Mouse (Mus musculus): ENCODE measurements around the gene Disp1. TPM values are rescaled to one million over a fixed set of nuclear protein-coding genes. Genes with fewer than 3 reads are reported as not detected.

The Disp1 gene
- polyA plus RNA-seq, 1 experiment from 2014 or later = 11.3 TPM

DNA sequence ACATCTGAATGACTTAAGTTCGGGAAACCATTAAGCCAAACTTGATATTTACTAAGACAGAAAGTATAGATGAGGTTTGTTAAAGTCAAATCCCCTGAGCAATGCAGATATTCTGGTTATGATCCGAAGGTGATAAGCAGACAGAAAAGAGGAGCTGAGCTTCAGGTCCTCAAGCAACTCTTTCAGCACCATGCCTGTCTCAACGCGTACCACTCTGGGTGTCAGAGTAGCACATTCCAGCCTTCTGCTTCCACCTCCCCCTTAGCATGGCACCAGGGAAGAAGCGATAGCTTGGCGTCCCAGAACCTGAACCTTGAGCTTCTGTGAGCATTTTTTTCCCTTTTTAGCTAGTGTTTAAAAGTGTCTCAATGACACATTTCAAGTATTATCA is 57.1 kb downstream of the Disp1 start:
- DNase-seq (ENCODE audit: low spot score) = no peak

DNA sequence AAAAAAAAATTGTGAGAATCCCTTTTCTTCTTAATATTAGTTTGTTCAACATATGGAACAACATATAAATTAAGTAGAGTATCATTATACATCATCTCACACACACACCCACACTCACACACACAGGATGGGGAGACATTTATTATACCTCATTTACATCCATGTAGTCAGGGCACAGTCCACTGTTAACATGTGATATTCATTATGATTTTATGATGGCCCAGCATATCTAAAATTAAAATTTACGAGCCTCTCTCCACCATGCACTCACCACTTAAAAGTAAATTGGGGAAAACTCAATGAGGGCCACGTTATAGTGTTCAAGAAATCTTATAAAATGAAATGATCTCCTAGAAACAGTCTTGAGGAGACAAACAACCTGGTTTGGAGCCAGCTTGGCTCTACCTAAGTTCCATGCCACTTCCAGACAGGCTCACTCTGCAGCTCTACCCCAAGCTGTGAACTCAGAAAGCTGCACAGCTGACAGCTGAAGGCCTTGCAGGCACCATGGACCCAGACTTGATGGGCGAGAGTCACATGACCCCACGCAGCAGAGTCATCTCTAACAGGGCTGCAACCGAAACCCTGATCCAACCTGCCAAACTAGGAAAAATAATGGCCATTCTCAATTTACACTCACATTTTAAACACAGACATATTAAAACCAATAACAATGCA is 57.7 kb downstream of the Disp1 start:
- DNase-seq (ENCODE audit: low spot score) = no peak

DNA sequence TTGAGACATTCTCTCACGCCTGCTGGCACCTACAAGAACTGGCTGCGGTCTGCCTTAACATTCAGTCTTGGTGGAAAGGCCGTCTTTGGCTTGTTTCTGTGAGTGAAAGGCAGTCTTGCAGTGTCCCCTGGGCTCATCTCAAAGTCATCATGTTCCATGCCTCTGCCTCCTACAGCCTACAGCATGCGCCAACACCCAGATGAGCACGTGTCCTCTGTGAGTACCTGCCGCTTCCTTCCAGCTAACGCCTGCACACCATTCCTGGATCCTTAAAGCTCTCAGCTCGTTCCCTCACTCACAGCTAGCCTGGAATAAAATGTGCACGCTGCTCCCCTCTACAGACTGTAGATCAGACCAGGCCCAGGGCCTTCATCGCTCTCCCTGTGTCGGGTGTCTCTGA is 60.3 kb downstream of the Disp1 start:
- no peak for DNase-seq (ENCODE audit: low spot score)

DNA sequence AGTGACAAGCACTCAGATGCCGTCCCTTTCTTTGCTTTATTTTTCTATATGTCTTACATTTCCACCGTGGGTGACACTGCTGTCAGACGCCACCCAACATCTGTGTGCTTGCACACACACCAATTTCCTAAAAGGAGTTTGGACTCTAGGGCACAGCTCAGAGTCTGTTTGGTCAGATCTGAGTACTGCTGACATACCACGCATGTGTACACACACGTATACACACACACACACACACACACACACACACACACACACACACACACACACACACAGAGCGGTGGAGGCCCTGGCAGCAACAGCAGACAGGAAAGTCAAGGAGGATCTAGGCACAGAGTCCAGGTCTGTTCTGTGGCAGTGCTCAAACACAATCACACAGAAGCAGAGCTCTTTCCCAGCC is 61.1 kb downstream of the Disp1 start:
- no peak for DNase-seq (ENCODE audit: low spot score)

DNA sequence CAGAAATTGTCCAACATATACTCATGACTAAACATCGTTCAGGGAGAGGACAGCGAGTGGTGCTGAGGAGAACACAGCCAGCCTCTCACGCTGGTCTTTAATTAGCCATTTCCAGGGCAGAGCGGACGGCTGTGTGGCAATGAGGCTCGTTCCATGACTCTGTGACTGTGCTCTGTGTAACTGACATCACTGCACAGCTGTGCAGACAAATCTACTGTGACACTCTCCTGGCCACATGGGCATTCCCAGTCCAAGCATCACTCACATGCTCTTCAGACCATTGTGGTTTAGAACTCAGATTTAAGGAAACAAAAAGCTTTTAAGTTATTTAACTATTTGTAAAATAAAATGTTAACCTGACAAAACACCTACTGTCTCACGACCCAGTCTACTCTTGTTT is 62.1 kb downstream of the Disp1 start:
- DNase-seq (ENCODE audit: low spot score) = no peak

DNA sequence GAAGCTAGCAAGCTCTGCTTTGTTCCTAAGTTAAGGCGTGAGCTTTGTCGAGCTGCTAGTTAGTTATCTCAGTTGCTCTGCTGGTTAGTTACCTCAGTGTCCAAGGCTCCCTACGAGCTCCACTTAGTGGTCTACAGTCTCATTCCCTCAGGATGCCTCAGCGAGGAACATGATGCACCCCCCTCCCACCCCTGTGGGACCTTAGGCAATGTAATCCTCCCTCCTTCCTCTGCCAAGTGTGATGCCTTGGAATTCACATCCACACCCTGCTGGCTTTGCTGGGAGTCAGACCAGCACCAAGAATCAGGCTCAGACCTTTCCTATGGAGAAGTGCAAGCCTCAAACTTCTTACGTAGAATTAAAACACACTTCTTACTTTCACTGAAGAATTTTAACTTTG is 65.7 kb downstream of the Disp1 start:
- no peak for DNase-seq (ENCODE audit: low spot score)

DNA sequence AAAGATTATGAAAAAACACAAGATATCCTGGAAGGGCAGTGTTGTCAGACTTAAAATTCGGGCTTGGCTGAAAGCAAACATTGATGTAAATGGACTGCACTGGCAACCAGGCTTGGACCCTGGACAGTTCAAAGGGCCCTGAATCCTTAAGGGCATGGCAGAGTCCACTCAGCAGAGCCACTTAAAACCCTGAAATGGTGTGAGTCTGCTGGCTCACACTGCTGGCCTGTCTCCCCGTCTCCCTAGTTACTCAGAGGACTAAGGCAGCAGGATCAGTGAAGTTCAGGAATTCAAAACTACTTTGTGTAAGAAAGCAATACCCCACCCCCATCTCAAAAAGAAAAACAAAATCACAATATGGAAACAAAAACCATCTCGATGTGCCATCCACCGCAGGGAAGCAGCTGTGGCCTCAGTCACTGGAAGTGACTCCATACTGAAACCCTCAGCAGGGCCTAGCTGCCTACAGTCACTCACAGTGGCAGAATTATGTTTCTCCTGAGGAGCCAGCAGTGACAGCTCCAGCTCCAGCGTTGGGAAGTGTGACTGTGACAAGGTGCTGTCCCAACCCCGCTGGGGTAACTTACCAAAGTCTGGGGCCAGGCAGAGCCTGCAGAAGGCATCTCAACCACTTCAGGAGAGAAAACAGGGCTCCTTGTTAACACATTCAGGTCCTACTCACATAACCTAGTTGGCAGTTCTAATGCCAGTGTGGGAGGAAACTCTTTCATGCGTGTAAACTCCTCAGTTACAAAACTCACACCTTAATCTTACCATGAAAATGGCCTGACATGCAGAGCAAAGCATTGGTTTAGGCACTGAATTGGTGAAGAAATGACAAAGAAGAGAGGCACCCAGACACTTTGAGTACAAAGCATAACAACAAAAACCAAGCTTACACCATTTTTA is 66.8 kb downstream of the Disp1 start:
- no peak for DNase-seq (ENCODE audit: low spot score)

DNA sequence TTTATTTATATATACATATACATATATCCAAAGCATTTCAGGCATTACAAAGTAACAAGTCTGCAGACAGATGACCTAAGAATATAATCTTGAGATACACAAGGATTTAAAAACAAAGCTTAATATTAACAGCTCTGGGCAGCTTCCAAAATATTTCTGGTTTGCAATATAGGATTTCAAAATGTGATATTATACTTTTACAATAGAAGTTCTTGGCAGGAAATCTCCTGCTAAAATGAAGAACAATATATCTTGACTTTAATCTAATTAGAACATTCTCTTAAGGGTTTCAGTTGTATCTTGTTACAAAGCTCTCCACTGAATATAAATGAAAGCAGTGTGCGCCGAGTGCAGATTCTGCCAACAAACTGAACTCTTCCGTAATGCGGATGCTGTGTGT is 68.0 kb downstream of the Disp1 start:
- no peak for DNase-seq (ENCODE audit: low spot score)

DNA sequence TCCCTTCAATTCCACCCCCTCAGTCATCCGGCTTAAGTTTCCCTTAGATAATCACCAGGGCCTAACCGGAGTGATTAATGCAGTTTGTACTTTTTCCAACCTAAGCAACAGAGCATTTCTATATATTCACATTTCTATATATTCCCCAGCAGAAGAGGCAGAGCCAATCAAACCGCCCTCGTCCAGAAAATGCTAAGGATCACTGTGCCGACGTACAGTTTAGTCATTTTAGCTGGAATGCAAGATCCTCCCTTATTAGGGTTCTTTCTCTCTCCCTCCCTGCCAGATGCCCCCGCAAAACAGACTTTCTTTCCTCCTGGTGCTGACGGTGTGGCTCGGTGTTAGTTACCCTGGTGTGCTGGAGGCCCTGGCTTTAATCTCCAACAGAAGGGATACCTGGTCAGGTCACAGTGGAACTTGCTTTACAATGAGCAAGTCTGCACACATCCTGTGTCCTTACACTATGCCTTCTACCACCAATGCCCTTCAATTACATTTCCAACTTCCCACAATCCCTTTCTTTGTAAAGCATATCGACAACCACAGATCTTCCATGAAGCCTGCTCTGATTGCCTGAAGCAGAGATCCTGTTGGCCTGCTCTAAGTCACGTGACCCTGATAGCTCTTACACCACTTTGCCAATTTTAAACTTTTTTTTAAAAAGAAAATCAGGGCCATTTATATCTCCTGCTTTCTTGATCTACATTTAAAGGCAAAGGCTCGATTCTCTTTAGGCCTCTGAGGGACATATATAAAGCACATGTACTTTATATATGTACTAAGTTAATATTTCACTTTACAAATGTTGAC is 69.6 kb downstream of the Disp1 start:
- no peak for DNase-seq (ENCODE audit: low spot score)

DNA sequence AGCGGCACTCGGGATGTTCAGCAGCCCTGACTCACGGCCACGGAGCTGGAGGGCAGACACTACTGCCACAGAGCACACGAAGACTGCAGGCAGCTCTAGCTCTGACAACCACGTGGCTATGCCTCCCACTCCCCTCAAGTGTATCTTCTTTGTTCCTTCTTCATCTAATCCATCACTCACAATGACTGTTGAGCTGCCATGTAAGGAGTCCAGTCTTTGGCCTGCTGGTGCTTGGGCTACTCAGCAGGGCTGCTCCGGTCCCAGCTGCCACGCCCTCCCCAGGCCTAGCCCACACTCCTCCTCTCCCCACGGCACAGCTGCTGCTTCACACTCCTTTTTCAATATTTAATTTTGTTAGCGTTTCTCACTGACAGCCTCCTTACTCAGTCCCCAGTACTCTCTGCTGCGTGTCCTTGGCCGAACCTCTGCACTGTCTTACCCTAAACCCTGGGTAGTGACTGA is 70.9 kb downstream of the Disp1 start:
- no peak for DNase-seq (ENCODE audit: low spot score)

DNA sequence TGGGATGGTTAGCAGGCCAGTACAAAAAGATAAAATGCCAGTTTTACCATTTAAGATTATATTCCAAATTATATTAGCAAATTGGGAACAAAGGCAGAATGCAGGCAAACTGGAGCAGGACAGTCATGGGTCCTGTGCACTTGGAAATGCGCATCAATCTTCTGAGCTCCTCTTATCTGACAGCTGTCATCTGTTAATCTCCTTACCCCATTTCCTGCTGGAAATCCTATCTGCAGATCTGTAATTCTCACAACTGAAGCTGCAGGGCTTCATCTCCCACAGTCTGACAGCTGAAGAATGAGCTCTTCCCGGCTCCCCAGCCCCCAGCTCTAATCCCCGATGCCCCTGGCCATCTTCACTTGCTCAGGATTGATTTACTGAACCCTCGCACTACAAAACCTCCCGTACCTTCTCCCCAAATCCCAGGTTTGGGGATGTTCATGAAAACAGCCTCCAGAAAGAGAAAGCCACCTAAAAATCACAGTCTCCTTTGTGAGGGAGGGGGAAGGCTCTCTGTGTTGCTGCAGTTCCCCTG is 71.7 kb downstream of the Disp1 start:
- no peak for DNase-seq (ENCODE audit: low spot score)

DNA sequence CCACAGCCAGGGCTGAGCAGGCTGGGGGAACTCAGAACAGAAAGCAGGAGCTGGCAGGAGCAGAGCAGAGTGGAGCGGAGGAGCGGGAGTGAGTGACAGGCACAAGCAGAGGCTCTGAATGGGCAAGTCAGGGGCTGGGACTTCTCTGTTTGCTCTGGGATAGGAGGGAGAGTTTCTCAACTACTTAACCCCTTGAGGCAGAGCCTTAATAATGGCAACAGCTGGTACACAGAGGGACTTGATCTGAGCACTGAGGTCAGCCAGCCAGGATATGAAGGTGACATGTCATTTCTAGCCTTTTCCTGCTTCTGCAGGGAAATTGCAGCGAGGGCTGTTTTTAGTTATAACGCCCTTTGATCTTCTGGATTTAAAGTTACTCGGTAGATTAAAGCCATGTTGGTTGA is 73.9 kb downstream of the Disp1 start:
- peak; percentile 59 for DNase-seq (ENCODE audit: low spot score)

DNA sequence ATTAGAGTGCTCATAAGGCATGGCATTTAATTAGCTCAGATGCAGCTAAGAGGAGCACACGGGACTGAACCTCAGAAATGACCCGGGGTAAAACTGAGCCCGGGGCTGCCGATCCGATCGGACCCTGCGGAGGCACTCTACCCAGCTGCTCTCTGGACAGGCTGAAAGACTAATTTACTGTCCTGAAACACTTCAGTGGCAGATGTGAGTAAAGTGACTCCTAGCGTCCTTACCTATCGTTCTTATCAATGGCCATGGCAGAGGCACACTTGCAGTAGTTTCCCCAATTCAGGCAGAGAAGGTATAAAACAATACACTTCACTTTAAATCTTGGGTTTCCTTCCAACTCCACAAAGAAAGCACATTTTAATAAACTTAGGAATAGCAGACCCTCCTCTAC is 74.5 kb downstream of the Disp1 start:
- no peak for DNase-seq (ENCODE audit: low spot score)

DNA sequence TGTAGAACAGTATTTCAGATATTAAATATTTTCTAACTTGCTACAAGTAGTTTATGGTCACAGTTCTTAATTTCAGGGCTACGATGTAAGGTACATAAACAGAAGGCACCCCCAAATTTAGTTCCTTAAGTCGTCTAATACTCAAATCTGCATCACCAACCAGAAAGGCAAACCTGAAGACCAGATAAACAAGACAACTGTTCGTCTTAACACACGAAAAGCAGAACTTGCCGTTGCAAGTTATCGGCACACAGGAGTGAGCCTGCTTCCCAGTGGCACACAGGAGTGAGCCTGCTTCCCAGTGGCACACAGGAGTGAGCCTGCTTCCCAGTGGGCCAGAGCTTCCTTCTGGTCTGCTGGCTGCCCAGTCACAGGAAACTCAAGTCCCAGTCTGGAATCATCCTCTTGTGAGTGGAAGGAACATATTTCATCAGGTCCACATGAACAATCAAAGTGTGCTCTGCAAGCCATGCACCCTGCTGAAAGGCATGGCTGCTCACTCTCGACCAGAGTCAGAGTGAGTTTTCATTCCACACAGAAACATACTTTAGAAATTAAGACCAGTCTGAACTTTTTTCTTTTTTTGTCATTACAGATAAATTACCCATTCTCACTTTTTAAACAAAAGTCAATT is 75.1 kb downstream of the Disp1 start:
- no peak for DNase-seq (ENCODE audit: low spot score)

DNA sequence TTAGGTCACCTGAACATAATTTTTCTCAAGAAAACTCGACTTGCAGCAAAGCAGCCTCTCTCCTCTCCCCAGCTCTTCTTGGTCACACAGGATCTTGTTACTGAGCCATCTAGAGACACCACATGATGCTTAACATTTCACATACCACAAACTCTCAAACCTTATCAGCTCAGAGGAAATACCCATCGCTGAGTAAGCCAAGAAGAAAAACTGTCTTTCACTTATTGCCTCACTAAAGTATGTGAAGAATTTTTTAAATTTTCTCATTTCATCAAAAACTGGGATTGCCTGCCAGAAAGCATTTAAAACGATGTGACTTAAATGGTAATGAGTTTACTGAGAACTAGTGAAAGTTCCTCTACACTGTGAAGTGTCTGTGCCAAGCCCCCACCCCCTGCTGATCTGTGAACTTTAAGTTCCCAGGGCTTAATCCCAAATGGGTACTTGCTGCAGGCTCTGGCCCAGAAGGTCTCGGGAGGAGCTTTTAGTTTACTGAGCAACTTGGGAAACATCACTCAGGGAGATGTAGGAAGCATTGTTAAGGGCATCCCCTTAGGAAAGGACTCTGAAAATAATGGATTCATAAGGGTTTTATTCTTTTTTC is 76.6 kb downstream of the Disp1 start:
- no peak for DNase-seq (ENCODE audit: low spot score)

DNA sequence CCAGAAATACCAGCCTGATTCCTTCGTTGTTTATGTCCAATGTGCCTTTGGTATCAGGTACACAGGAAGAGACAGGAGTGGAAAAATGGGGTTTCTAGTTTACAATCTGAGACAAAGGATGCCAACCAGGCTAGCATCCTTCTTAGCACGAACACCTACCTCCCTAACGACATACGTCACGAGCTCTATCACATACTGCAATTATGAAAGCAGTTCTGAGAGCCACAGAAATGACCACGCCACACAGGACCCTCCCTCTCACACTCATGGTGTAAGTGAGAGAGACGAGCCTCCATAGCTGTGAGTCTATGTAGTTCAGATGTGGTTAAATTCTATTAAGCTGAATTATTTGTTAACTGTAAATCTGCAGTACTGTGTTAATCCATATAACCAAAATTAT is 78.1 kb downstream of the Disp1 start:
- DNase-seq (ENCODE audit: low spot score) = no peak

DNA sequence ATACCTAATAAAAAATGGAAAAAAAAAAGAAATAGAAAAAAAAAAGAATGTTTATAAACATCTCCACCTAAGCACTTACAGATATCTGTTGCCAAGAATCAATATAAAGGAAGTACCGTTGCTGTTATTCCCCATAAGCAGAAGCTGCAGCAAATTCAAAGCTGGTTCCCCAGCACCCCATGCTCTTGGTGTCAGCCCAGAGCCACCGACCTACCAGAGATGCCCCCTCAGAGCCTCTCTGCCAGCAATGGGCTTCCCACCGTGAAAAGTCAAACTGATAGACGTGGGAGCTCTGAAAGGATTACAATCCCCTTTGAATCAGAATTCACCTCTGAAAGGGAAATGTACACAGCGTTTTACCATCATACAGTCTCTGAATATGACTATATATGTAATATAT is 78.8 kb downstream of the Disp1 start:
- no peak for DNase-seq (ENCODE audit: low spot score)

DNA sequence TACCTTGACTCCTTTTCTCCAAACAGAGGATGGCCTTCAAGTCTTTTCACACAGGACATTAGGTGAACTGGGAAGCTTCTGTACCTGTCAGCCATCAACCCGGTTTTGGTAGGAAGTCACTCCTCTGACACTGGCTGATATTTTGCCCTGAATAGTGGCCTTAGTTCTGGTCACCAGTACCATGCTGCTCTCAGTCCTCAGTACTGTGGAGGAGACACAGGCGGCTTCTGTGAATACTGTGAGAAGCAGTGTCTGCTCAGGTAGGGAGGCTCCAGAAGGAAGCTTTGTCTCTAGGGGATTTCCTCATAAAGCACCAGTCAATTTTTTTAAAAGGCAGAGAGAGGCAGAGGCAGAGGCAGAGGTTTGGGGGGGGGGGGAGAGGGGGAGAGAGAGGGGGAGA is 80.0 kb downstream of the Disp1 start:
- DNase-seq (ENCODE audit: low spot score) = no peak

DNA sequence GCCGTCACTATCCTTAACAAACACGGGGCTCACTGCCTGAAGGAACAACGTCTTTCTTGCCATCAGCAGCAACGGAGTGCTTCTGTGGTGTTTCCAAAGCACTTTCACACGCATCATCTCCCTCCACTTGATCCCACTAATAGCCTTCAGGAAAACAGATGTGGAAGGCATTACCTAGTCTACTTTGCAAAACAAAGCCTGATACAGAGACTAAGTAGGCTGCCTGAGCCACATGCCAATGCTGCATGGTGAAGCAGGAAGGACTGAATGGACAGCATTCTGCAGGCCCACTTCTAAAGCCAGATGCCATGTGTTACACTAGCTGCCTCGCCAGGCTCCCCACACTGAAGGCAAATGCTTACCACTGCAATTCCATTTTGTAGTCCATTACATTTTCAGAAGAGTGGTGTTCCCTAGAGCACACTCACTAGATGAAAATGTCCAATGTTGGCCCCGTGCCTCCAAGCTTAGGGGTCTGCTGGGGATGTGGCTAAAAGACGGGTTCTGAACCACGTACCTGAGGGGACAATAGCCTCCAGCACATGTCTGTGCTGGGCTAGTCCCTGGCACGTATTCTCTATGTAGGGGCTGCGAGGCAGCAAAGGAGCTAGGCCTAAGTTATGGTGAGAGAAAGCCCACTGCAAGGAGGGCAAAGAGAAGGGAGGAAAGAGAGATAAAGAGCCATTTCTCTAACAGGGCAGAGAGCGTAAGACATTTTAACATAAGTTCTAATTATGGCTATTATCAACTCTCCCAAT is 80.6 kb downstream of the Disp1 start:
- DNase-seq (ENCODE audit: low spot score) = no peak

DNA sequence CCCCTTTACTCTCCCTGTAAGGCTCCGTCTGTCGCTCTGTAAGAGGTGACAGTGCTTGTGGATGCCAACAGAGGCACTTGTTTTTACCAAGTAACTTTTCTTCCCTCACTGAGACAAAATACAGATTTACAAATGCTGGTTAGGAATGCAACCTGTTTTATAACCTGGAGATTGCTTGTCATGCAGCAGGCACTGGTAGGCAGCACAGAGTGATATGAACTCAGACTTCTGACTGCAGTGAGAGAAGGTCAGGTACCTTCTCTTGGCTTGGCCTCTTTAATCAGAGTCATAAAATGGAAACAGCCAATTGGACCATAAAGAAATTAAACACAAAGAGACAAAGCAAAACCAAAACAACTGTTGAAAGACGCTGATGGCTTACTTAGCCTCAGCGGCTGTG is 83.2 kb downstream of the Disp1 start:
- no peak for DNase-seq (ENCODE audit: low spot score)
